In genomic region chr19:15801811-15802486, GRCm38 (mm10) we compare ENCODE assay signal across 8 mouse cellular contexts.
DNase-seq lines count a peak whose midpoint lies in the region; ATAC-seq lines count a peak whose summit lies in the region.

No protein-coding gene starts in this region.

- peak; percentile 76 for ATAC-seq in intestine, embryonic 16.5 days
- ATAC-seq in activated CD4-positive, CD25-positive, alpha-beta regulatory T cell, adult 4 months, result no peak

- peaks cover 4% of the 10 kb centered on the region; the same call in 1 of the 2 replicates for H3K4me1 ChIP-seq in intestine, embryonic 16.5 days (ENCODE audit: control insufficient read depth, insufficient read depth, low read length)

- H3K9ac ChIP-seq in intestine, embryonic 16.5 days (ENCODE audit: low read depth, low read length), result no peak overlapping the region

- H3K27ac ChIP-seq in intestine, embryonic 16.5 days (ENCODE audit: low read length), result no peak overlapping the region

- H3K36me3 ChIP-seq in intestine, embryonic 16.5 days (ENCODE audit: control insufficient read depth, insufficient read depth, low read length), result no peaks in the 10 kb centered on the region

- DNase-seq in adipocyte (ENCODE audit: low spot score), result peak; percentile 71
- DNase-seq in embryo, embryonic 10.5 days (ENCODE audit: low spot score), result peak; percentile 97
- peak; percentile 49 to 58 for DNase-seq in gastrocnemius, postnatal 36 days
- DNase-seq in left cerebral cortex, postnatal 25 days (ENCODE audit: low spot score in 2 of 2), result peak; percentile 85 to 94
- DNase-seq in mesoderm, embryonic 11.5 days (ENCODE audit: low read depth, low spot score), result peak; percentile 90
- peak; percentile 71 to 84 for DNase-seq in right cerebral cortex, postnatal 36 days (ENCODE audit: low spot score in 2 of 2)

- WGBS in intestine, embryonic 16.5 days, result 5% methylated on average over 16 of the region's 17 CpGs

- intact Hi-C loops in gastrocnemius, postnatal 36 days (cut with DNase I), result no loop called here
- intact Hi-C loops in left cerebral cortex, postnatal 25 days (cut with DNase I), result loop anchor here (1.0 to 5.0 kb wide), 6 partner anchors 65 to 1821 kb away; partner anchors contain the start of gene Tle4

- peak overlapping the region; percentile 63 for H3K4me2 ChIP-seq in intestine, embryonic 16.5 days (ENCODE audit: low read depth, low read length)

- H3K4me3 ChIP-seq in intestine, embryonic 16.5 days (ENCODE audit: low read length), result peak overlapping the region; percentile 34

- no peaks in the 10 kb centered on the region for H3K9me3 ChIP-seq in intestine, embryonic 16.5 days (ENCODE audit: control insufficient read depth, low read length)

- 0 out of 2 replicates have a peak, but pooled peaks cover 2% of the 10 kb centered on the region for H3K27me3 ChIP-seq in intestine, embryonic 16.5 days (replicated peaks; ENCODE audit: control insufficient read depth, insufficient read depth, low read length)
